Comparison of ENCODE assay signal across 8 mouse cellular contexts in the genomic region with DNA sequence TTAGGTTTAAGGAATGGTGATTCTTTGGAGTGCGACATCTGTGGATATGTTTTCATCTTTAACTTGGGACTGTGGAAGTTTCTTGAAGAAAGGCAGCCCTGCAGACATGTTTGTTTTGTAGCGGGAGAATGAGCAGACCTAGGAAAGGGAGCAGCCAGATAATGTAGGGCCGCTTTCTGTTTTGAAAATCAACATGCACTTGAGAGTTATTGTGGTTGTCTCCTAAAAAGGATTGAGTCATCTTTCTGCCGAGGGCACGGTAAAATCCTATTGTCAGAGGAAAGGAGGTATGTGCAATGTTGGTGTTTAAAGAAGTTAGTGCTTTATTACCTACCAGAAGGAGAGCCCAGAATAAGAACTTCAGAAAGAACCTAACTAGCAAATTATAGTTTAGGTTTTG. TPM values are rescaled to one million over a fixed set of nuclear protein-coding genes. Genes with fewer than 3 reads are reported as not detected.
DNase-seq lines count a peak whose midpoint lies in the region; ATAC-seq lines count a peak whose summit lies in the region.

No protein-coding gene starts in this region.

- no peak for ATAC-seq in heart, embryonic 11.5 days (replicated peaks; ENCODE audit: insufficient number of reproducible peaks, low FRiP score, low TSS enrichment)
- no peak for ATAC-seq in liver, embryonic 16.5 days (ENCODE audit: low read depth)

- no peaks in the 10 kb centered on the region for H3K27me3 ChIP-seq in heart, embryonic 11.5 days (ENCODE audit: control insufficient read depth, insufficient read depth, low read length)
- H3K27me3 ChIP-seq in hindbrain, embryonic 10.5 days (ENCODE audit: insufficient read depth, poor library complexity, severe bottlenecking), result no peaks in the 10 kb centered on the region
- H3K27me3 ChIP-seq in liver, embryonic 16.5 days (ENCODE audit: control insufficient read depth, insufficient read depth, low read depth, low read length), result peaks cover 13% of the 10 kb centered on the region

- no peaks in the 10 kb centered on the region for H3K36me3 ChIP-seq in heart, embryonic 11.5 days (ENCODE audit: control insufficient read depth, insufficient read depth, low read length)
- no peaks in the 10 kb centered on the region for H3K36me3 ChIP-seq in hindbrain, embryonic 10.5 days
- H3K36me3 ChIP-seq in liver, embryonic 16.5 days (ENCODE audit: control insufficient read depth, insufficient read depth), result no peaks in the 10 kb centered on the region

- H3K4me2 ChIP-seq in heart, embryonic 11.5 days, result peak overlapping the region; percentile 97
- peak overlapping the region; percentile 98; the same call in 1 of the 2 replicates for H3K4me2 ChIP-seq in liver, embryonic 16.5 days (ENCODE audit: low read depth, low read length)

- no peak for DNase-seq in heart, adult 9 months (ENCODE audit: low spot score in 2 of 2)
- DNase-seq in 416B (ENCODE audit: low read depth), result peak; percentile 53
- no peak for DNase-seq in hindbrain, embryonic 10.5 days (ENCODE audit: low spot score)
- DNase-seq in cerebellum, adult 11 months, result no peak
- no peak for DNase-seq in adrenal gland, adult 18-20 months (ENCODE audit: low spot score in 2 of 2)
- DNase-seq in ovary, adult 18-20 months (ENCODE audit: low spot score), result no peak

- no peaks in the 10 kb centered on the region for H3K9me3 ChIP-seq in heart, embryonic 11.5 days (replicated peaks; ENCODE audit: control insufficient read depth, low read length)
- no peaks in the 10 kb centered on the region for H3K9me3 ChIP-seq in hindbrain, embryonic 10.5 days
- no peaks in the 10 kb centered on the region for H3K9me3 ChIP-seq in liver, embryonic 16.5 days (replicated peaks; ENCODE audit: control insufficient read depth, low read length)

- H3K4me1 ChIP-seq in heart, embryonic 11.5 days (ENCODE audit: control insufficient read depth, insufficient read depth, low read length), result peaks cover 50% of the 10 kb centered on the region
- H3K4me1 ChIP-seq in hindbrain, embryonic 10.5 days (replicated peaks), result peaks cover 67% of the 10 kb centered on the region
- peaks cover 32% of the 10 kb centered on the region for H3K4me1 ChIP-seq in liver, embryonic 16.5 days (ENCODE audit: control insufficient read depth, low read depth, low read length)

- peak overlapping the region; percentile 29; the same call in 1 of the 2 replicates for H3K27ac ChIP-seq in heart, embryonic 11.5 days (ENCODE audit: low read depth, low read length)
- H3K27ac ChIP-seq in hindbrain, embryonic 10.5 days, result peak overlapping the region; percentile 99
- no peak overlapping the region for H3K27ac ChIP-seq in liver, embryonic 16.5 days (ENCODE audit: low read length)

- peak overlapping the region; percentile 95 for H3K4me3 ChIP-seq in heart, embryonic 11.5 days (ENCODE audit: low read depth, low read length)
- peak overlapping the region; percentile 92 for H3K4me3 ChIP-seq in hindbrain, embryonic 10.5 days
- no peak overlapping the region for H3K4me3 ChIP-seq in liver, embryonic 16.5 days (ENCODE audit: low read depth, low read length)

- whole genome bisulfite sequencing in heart, embryonic 11.5 days (ENCODE audit: insufficient replicate concordance), result 24% methylated on average over 5 of the region's 5 CpGs
- 40% methylated on average over 5 of the region's 5 CpGs for WGBS in hindbrain, embryonic 10.5 days
- 47% methylated on average over 5 of the region's 5 CpGs for WGBS in liver, embryonic 16.5 days (ENCODE audit: insufficient replicate concordance)

- peak overlapping the region; percentile 98 for H3K9ac ChIP-seq in heart, embryonic 11.5 days (ENCODE audit: low read depth, low read length)
- no peak overlapping the region for H3K9ac ChIP-seq in liver, embryonic 16.5 days (ENCODE audit: low read depth, low read length)

RNA-seq across cellular contexts. Expression of gene Igf1r, which starts 2.6 kb away (rescaled TPM):
- polyA plus RNA-seq in heart, embryonic 11.5 days (2014; fragmentation: Nextera tagmentation; extraction: Ambion mirVana), result 16.1 and 19.3 TPM in 2 replicates
- 19.7 and 24.9 TPM in 2 replicates for polyA plus RNA-seq in hindbrain, embryonic 10.5 days (2016; fragmentation: Nextera tagmentation; extraction: Ambion mirVana)
- polyA plus RNA-seq in liver, embryonic 16.5 days (2015; fragmentation: Nextera tagmentation; extraction: Ambion mirVana), result 3.2 and 3.7 TPM in 2 replicates
- total RNA-seq in adrenal gland, adult 18-20 months (2021), result 100 to 1,000 TPM in 1 of 2 experiments, 10 to 100 TPM in 1; 56.6 to 128 TPM
